Mouse (Mus musculus) leukemia stem cell, adult 10-12 weeks (primary cell): ENCODE results near the gene Rad21l. TPM values are rescaled to one million over a fixed set of nuclear protein-coding genes. Genes with fewer than 3 reads are reported as not detected.

Experiments
- polyA plus RNA-seq: library from polyadenylated mRNA; stranded (reverse); fragments of >175 nt; gene quantifications from 2 replicates; pipeline ENCODE4 v1.2.3, GENCODE M21; 2012; ENCODE audit warnings: low replicate concordance

Gene Rad21l
- not detected in 2 replicates for polyA plus RNA-seq

GRCm38 (mm10) chr2:151668433-151668832, at the start of gene Rad21l:
Gene Rad21l, minus strand, starts transcription at chr2:151668533.

DNA sequence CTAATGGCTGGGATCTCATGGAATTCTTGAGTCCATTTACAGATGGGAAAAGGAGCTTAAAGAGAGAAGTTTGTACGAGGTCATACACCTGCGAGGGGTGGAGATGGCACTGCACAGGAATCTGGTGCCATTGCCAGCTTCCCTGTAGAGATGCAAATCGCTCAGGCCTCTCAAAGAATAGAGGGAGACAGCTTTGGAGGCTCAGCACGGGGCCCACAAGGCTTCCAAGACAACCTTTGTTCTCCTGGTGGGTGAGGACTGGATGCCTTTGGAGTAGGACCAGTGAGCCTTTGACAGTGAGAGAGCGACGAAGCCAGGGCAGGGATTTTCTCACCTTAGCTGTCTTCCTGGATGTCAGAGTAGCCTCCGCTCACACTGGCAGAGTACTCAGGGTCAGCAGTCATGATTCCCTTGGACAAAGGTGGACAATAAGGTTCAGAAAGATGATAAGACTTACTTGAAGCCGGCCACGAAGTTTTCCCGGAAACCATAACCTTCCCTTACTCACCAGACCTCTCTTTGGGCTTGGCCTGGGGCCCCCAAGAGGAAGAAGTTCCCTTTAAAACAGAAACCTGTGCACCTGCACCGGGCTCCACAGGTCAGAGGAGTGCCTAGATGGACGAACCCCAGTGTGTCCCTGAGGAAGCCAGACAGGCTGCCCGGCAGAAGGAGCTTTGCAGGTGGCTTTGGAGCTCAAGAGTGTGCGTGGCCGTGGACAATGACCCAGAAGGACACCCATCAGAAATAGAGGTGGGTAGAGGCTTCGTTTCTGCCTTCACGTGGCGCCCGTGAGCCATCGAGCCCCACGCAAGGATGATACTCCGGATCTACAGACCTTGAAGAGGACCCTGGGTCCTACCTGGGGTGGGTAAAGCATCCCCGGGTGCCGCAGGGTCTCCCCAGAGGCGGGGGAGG, 33.2 kb upstream of the Rad21l start, which contains the start of gene Tmem74b:
TSS of gene Tmem74b (plus strand) at position 778 of the 915 bp plus-strand sequence.

GRCm38 (mm10) chr2:151632159-151632814, 36.0 kb downstream of the Rad21l start, which contains the start of gene Snph:
Gene Snph, minus strand, starts transcription at chr2:151632593.

Other genes with a start within 250 kb of the Rad21l start
- gene 4921509C19Rik, start 192.4 kb downstream of the Rad21l start, polyA plus RNA-seq: not detected in 2 replicates
- gene Nsfl1c, start 174.4 kb downstream of the Rad21l start, polyA plus RNA-seq: 45.7 and 64.1 TPM in 2 replicates
- gene Fkbp1a, start 126.0 kb downstream of the Rad21l start, polyA plus RNA-seq: 63.7 and 84.8 TPM in 2 replicates
- gene Sdcbp2, start 95.9 kb downstream of the Rad21l start, polyA plus RNA-seq: 0.17 and 0.38 TPM in 2 replicates
- not detected in 2 replicates for gene Snph, start 35.9 kb downstream of the Rad21l start, polyA plus RNA-seq
- gene Tmem74b, start 33.5 kb upstream of the Rad21l start, polyA plus RNA-seq: not detected in 2 replicates
- 8.4 and 116 TPM in 2 replicates for gene Psmf1, start 75.7 kb upstream of the Rad21l start, polyA plus RNA-seq
- gene Rspo4, start 174.4 kb upstream of the Rad21l start, polyA plus RNA-seq: not detected in 2 replicates
- gene Angpt4, start 242.7 kb upstream of the Rad21l start, polyA plus RNA-seq: not detected in 2 replicates